Mouse (Mus musculus): ENCODE results near the gene Ddx46.

GRCm38 (mm10) chr13:55712846-55713245 lies 78.0 kb downstream of the Ddx46 start:
- TF ChIP-seq CTCF (IDR thresholded peaks at IDR 0.05; ENCODE audit: extremely low read depth, insufficient read length, insufficient replicate concordance, low read depth, low read length) (no peak), POLR2A (IDR thresholded peaks at IDR 0.05; ENCODE audit: low read depth, low read length) (no peak)

Measured in small intestine, adult 2 months (tissue).